Mouse (Mus musculus) embryonic stem cell, embryonic (primary cell): ENCODE results near the gene Themis.

Source experiments
- CTCF ChIA-PET, 4 experiments: fragments of 300-600 bp in 2 of 4; fragments of 350-600 bp in 2 of 4; sonication (Branson Sonifier 250); formaldehyde crosslinking; loops; one replicate each; lab custom pipeline; 2022; ENCODE audit warnings: inconsistent platforms in 2 of 4; lab: Charles Lee
- POLR2A ChIA-PET, 4 experiments: fragments of 300-600 bp in 2 of 4; fragments of 350-600 bp in 2 of 4; sonication (Branson Sonifier 250); formaldehyde crosslinking; loops; one replicate each; lab custom pipeline; 2022; ENCODE audit warnings: antibody characterized with exemption in 4 of 4, inconsistent platforms in 1 of 4; lab: Charles Lee

The Themis gene

DNA sequence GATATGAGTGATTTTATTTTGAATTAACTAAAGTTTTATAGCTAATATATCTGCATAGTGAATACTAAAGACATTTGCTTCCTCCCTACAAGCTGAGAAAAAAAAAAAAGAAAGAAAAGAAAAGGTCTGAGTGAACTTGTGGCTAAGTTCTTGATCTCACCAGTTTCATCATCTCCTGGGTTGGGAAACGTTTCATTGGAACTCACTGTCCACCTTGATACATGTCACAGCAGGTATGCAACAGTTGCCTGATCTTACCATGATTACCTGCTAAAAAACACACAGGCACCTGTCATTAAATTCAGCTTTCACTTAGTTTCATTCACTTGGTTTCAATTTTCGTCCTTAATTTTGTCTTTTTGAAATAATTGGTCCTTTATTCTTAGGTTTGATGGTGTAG is 85.2 kb downstream of the Themis start:
- CTCF ChIA-PET, result no interaction called here
- POLR2A ChIA-PET, result no interaction called here

DNA sequence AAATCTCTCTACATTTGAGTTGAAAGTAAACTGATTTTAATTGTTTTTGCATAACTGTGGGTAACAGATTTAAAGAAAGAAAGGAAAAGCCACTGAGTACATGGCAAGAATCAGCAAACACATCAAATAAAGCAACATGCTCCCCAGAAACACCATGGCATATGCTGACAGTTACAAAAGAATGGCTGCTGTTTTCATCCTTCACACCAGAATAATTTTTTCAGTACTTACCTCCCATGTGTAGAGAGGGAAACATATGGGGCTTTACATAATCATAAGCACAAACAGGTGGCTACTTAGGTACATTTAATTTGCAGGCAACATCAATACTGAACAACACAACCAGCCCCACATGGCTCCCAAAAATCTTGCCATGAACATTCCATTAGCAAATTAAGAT is 86.8 kb downstream of the Themis start:
- ChIA-PET POLR2A (interaction anchor here in 1 of 4 experiments (0.7 kb wide), 1 partner anchor 816 kb away, joined by 3 read pairs; no protein-coding TSS in a partner anchor), CTCF (no interaction called here)

DNA sequence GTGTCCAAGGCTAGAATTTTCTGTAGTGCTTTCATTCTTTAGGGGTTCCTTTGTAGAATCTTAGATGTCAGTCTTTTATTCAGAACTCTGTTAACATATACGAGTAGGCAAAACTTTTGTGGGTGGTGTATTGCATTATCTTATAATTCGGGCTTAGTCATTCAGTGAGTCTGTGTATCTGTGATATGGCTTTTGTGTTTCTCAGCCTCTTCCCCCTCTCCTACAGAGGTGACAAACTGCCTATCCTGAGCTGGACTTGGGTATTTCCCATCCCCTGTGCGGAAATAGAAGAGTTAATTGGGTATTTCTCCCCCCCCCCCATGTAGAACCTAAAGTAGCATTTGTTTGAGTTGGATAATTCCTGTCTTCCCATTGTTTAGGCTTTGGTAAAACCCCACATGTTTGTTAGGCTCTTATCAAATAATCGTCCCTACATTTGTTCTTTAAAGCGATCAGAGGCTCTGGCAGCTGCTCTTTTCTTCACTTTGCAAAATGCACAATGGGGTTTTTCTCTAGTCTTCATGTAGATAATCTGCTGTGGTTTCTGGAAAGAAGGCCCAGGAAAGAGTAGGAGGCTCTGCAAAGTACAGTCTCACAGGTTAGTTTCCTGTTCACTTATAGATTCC is 108.7 kb downstream of the Themis start:
- CTCF ChIA-PET, result no interaction called here
- POLR2A ChIA-PET, result no interaction called here

DNA sequence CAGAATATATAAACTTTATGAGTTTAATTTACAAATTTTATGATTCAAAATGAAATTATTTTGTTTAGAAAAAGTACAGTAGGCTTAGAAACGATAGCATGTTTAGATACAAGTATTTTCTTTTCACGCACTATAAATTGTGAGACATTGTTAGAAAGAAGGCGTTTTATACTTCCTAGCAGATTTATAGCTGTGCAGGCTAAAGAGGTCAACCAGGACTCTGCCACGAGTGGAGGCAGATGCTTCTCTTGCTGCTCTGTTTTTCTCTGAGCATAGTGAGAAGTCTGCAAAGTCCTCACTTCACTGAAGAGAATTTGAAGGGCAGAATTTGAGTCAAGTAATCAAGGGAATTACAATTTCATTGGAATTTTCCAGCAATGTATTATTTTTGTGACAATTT is 131.3 kb downstream of the Themis start:
- POLR2A ChIA-PET, result no interaction called here

DNA sequence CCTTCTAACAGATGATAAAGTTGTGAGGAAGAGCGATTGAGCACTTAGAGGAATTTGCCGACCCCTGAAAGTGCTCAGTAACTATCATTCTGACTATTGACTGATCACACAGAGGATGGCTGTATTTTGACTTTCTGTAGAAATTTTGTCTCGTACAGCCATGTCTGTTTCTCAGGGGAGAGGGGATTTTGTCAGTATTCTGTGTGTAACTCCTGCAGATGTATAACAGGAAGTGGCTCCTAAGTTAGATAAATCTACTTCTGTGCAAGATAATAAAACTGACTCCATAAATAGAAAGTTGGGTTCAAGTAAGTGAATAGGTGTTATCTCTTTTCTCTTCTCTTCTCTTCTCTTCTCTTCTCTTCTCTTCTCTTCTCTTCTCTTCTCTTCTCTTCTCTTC is 137.0 kb downstream of the Themis start:
- ChIA-PET CTCF (no interaction called here), POLR2A (no interaction called here)

More for the DNA sequence above, 131.3 kb downstream of the Themis start:
- CTCF ChIA-PET, result no interaction called here

DNA sequence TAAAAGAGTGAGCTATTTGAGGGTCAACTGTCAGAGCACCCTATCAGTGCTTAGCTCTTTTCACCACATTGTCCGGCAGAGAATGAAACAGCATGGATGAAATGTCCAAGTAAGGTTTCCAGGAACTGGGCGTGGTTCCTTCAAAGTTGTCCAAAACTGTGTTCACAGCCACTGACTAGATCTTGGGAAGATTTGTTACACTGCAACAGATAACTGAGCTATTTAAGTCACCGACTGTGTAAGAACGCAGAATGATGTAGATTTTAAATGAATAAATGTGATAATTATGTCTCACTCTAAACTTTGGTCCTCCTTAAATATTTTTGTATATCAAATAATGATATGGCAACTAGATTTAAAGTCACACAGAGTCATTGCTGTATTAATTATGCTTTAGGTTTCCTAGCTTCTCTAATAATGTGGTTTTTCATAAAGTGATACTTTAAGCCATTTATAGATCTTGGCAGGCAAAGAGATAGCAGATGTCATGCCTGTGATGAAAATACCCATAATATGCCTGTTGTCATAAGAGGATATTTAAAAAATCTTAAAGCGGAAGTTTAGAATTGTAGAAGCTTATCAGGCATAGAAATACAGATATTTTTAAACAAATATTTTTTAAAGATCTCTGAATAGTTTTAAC is 143.9 kb downstream of the Themis start:
- ChIA-PET POLR2A (no interaction called here), CTCF (no interaction called here)

DNA sequence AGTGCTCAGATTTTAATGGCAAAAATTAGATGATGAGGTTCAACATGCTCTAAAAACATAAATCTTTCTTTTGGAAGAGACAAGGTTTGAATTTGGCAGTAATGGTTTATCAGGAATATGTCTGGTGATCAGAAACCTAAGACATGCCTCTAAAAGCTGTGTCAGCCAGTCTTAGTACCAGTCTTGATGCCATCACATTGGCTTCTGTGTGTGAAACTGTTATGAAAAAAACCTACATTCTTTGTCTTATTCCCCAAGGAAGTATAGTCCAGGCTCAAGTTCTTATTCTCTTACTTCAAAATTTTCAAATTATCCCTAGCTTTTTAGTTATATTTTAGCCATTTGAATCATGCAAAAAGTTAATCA is 144.4 kb downstream of the Themis start:
- POLR2A ChIA-PET, result interaction anchor here in 1 of 4 experiments (0.6 kb wide), 1 partner anchor 45 kb away, joined by 3 read pairs; no protein-coding TSS in a partner anchor
- CTCF ChIA-PET, result no interaction called here

DNA sequence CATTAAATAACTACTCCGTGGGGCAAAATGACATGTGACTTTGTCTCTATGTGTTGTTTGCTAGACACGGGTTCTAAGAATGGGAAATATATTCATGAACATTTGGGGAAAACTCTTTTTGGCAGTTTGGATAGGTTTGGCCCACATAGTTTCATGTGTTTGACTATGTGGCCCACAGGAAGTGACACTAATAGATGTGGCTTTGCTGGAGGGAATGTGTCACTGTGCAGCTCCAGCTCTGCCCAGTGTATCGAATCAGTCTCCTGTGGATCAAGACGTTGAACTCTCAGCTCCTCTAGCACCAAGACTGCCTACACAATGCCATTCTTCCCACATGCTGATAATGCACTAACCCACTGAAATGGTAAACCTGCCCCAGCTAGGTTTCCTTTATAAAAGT is 148.0 kb downstream of the Themis start:
- CTCF ChIA-PET, result interaction anchor here in 1 of 4 experiments (0.9 kb wide), 1 partner anchor 28 kb away, joined by 3 read pairs; no protein-coding TSS in a partner anchor
- POLR2A ChIA-PET, result no interaction called here

DNA sequence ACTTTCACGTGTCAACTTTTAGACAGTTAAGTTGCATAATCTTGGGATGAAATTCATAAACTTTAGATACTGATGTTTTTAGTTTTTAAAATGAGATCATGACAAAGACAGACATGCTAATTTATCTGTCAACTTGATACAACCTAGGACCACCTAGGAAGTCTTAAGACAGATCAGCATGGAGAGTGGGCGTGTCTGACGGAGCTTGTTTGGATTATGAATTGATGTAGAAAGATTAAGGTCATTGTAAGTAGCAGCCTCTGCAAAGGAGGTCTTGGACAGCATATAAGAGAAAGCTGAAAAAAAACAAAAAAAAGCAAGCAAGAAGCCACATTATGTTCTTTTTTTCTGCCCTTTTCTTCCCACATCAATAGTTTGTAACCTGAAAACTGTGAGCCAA is 154.2 kb downstream of the Themis start:
- ChIA-PET POLR2A (no interaction called here), CTCF (interaction anchor here in 1 of 4 experiments (0.6 kb wide), 1 partner anchor 93 kb away, joined by 5 read pairs; no protein-coding TSS in a partner anchor)

DNA sequence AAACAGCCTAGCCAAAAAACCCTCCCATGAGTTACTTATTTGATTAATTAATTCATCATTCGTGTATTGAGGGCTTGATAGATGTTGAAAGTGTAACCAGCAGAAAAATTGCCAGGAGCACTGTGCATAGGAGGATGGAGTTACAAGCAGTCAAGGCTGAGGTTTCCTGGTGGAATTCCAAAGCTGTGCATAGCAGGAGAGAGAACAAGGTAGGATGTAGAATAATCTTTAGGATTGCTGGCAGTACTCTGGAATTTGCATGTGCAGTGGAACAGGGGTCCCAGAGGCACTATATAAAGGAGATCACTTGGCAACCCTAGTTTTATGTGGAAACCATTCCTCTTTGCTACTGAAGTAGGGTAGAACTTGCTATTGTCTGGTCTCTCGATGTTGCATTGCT is 174.4 kb downstream of the Themis start:
- POLR2A ChIA-PET, result no interaction called here

DNA sequence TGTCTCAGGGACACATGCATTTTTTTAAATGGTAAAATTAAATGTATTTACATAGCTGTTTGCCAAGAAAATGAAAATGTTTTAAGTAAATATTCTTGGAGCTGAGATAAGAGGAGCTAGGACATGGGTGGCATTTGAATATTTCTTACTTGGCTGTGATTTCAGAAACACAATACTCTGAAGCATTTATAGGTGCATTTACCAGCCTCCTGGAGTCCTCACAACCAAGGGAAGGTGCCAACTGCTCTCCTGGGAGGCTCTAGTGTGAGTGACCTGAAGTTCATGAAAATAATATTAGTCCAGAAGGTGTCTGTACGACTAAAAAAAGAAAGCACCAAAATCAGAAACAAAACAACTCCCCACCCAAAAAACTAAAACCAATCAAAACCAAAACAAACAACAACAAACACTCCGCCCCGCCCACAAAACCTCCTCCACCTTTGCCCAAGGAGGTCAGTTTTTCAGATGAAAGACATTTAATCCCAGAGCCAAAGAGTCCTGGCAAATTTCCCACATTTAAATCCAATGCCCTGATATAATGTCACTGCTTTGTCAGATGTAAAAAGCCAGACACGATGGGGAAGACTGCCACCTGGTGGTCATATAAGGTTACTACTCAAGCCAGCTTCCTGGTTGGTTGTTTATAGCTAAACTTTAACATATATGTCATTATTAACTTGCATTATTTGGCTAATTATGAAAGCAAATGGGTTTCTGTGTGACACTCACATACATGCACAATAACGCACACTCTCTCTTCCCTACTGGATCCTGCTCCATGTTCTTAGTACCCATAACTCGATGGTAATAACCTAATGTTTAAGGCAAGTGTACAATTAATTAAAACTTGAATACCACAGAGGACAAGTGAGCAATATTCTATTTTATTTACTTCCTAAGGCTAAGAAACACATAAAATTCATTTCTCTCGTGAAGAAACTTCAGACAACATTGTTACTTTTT is 175.9 kb downstream of the Themis start:
- POLR2A ChIA-PET, result no interaction called here
- CTCF ChIA-PET, result interaction anchor here in 3 of 4 experiments (0.6 to 1.1 kb wide), 6 partner anchors 17 to 1072 kb away, joined by 3 to 11 read pairs (median 4); no protein-coding TSS in a partner anchor

More for the DNA sequence above, 174.4 kb downstream of the Themis start:
- CTCF ChIA-PET, result no interaction called here

DNA sequence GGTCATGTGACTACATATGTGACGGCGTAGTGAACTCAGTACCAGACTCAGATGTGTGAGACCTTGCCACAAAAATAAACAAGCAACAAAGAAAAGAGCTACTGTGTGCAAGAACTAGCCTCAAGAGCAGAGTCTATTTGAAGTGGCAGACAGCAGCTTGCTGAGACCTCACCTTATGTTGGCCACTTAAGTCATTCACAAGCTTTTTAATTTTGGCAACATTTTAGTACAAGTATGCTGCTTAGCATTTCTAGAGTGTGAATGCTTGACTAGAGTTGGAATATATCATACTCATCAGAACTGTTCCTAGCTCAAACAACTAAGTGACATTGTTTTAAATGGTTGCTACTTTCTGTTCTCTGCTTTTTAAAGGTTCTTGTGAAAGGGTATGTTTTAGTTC is 188.0 kb downstream of the Themis start:
- ChIA-PET CTCF (no interaction called here), POLR2A (no interaction called here)

DNA sequence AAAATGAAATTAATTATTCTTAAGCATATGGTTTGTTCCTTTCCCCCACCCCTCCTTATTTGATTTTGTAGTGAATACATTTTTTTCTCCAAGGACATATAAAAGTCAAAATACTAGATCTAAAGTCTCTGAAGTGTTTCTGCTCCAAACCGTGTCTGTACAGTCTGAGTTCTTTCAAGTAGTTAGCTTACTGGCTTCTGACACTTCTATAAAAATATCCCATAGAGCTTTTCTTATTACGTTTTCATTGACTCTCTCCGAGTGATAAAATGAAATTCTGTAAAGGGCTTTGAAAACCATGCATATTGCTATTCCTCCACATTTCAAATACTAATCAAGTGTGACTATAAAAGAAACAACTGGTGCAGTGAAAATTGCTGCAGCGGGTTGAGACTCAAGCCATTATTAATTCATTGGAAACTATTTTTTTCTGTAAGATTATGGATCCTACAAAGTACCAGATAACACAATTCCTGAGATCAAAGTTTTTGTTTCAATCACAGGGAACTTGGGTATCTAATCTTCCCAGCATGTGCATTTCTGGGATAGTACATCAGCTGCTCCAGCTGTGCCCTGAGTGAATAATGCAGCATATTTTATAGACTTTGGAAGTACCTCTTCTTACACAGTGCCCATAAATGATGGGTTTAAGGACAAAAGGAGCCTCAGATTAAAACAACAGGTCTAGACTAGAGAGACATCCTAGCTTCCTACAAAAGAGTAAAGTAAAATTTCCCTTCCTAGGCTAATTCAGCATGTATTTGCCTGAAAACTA is 202.6 kb downstream of the Themis start:
- ChIA-PET POLR2A (no interaction called here), CTCF (no interaction called here)

DNA sequence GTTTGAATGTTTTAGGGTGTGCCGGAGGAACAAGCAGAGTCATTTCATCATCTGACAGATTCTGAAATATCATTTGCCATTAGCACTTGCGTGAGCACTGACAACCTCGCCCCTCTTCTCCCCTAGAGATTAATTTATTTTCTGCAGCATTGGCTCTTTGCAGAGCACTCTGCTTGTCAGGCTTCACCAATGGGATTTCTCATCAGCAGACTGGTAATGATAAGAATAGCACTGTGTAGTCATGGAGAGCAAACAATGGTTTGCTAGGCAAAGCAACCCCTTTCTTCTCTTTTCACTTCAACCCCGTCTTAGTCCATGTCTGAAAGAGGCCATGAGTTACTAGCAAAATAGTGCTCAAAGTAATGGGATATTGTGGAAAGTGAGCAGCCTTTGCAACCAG is 206.4 kb downstream of the Themis start:
- ChIA-PET POLR2A (interaction anchor here in 1 of 4 experiments (0.6 kb wide), 1 partner anchor 281 kb away, joined by 4 read pairs; no protein-coding TSS in a partner anchor), CTCF (interaction anchor here in 1 of 4 experiments (0.6 kb wide), 1 partner anchor 1177 kb away, joined by 3 read pairs; no protein-coding TSS in a partner anchor)

DNA sequence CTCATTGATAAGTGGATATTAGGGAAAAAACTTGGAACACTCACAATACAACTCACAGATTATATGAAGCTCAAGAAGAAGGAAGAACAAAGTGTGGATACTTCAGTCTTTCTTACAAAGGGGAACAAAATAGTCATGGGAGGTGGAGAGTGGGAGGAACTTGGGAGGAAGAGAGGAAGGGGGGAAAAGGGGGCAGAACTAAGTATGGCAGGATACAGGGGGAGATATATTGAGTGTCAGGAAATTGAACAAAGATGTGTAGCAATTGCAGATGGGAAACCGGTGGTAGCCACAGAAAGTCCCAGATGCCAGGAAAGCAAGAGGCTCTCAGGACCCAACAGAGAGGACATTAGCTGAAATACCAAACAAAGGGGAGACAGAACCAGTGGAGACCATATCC is 219.5 kb downstream of the Themis start:
- CTCF ChIA-PET, result no interaction called here
- POLR2A ChIA-PET, result no interaction called here

DNA sequence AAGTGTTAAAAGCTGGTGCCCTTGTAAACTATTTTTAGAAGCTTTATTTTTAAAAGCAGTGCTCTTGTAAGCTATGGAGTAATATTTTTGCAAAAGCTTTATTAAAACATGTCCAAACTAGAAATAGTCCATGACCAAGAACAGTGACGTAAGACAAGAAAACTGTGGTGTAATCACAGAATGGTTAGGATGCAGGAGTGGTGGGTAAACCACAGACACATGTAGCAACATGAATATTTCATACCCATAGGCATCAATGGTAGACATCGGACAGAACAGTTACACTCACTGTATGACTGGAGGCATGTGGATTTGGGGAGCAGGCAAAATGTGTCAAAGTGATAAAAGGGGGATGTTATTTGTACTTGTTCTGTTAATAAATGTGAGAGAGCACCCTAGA is 222.7 kb downstream of the Themis start:
- ChIA-PET POLR2A (no interaction called here), CTCF (no interaction called here)

DNA sequence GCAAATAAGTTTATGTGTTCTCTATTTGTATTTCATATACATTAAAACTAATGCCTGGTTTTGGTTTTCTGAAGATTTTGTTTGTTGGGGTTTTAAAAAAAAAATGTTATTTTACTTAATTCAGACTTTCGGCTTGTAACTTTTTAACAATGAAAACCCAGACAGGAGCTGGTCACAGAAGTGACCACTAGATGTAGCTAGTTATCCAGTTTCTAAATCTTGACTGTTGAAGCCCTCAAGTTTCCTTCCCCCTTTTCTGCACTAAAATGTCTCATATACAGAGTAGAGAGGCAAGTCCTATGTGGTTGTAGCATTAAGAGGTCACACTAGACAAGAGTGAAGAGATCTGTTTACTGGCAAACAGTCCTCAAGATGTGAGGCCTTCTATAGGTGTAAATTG is 230.2 kb downstream of the Themis start:
- CTCF ChIA-PET, result interaction anchor here in 2 of 4 experiments (0.7 to 1.8 kb wide), 3 partner anchors 56 to 57 kb away, joined by 3 to 10 read pairs (median 4); no protein-coding TSS in a partner anchor
- POLR2A ChIA-PET, result no interaction called here
